Mouse (Mus musculus): ENCODE measurements at regions not wholly inside any gene's neighbourhood (a gene's known extent, or its start where the extent isn't known, plus 50 kb on each side); places are given as distances from the start of the nearest gene placed in this dataset.

DNA sequence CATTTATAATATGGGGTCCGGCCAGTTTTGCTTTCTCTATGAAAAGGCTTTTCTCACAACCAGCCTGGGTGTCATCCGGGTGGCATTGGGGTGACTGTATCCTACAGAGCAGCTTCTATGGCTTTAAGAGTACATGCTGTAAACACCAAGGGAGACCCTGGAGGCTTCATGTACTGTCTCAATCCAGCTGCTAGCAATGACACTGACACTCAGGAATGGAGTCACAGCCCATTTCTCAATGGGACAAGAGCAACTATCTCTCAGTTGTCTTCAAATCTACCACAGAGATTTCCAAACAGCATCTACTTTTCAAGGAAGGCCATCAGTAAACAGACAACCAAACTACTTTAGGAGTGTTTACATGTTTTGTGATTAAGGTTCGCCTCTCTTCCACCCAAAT, 397.5 kb downstream of the Adamts20 start:
- DNase-seq (ENCODE audit: low spot score in 2 of 2): no peak

DNA sequence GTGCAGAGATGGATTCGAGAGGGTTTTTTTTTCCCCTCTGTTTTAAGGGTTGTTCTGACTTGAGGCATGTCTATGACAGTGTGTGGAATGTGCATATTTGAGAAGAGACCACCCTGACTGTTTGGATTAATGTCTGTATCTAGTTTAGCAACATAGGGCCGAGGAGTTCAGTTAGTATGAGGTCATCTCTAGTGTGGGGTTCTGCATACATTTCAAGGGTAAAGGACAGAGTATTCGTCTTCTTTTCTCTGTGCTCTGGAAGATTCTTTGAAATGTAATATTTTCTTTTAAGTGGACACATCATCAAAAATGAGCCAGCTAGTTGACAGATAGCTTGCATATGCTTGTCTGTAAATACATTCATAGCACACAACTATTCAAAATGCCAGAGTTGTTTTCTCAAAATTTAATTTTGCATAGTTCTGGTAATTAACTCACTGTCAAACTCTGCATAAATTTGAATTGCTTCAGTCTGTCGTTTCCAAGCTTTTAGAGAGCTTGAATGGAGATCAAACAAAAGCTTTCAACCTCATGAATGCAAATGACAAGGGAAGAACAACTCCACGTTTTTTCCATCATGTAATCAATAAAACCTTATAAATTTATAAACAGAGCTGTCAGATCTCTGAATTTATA, 415.5 kb downstream of the Adamts20 start:
- no peak for DNase-seq (ENCODE audit: low spot score in 2 of 2)

DNA sequence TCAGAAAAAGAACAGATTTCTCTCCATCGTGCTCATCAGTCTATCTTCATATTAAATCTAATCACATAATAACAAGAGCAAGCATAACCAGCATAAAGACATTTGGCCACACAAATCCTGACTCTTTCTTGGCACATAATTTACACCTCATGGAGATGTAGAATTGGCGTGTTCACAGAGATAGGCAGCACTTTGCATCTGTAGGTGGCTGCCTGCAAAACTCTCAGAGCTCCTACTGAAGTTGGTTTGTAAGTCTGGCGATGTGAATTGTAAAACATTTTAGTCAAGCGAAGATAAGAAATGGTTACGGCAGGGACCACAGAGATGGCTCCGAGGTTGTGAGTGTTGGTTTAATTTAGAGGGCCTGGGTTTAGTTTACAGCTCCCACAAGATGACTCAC, 419.0 kb downstream of the Adamts20 start:
- no peak for DNase-seq (ENCODE audit: low spot score in 2 of 2)

DNA sequence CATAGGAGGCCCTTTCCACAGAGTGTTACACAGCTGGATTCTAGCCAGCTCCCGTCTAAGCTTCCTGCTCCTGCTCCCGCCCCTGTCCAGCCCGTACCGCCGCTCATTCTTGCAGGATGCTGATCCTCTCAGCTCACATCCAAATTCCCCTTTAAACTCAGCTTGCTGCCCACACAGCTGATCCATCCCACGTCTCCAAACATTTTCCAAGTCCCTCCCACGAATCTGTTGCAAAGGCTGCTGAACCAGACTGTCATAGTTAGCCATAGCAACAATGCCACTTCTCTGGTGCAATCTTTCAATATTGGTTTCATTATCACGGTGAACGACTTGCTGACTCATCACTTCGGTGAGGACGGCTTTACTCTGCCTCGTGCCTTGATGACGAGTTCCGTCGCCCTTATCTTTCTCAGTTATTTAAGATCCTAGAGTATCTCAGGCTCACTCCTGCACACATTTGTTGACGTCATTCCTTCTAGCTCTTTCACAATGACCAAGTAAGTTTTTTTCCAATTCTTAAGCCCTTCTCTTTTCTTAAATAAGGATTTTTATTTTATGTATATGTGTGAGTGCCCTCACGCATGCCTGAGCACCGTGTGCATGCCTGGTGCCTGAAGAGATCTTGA, 420.0 kb downstream of the Adamts20 start:
- DNase-seq (ENCODE audit: low spot score in 2 of 2): no peak

DNA sequence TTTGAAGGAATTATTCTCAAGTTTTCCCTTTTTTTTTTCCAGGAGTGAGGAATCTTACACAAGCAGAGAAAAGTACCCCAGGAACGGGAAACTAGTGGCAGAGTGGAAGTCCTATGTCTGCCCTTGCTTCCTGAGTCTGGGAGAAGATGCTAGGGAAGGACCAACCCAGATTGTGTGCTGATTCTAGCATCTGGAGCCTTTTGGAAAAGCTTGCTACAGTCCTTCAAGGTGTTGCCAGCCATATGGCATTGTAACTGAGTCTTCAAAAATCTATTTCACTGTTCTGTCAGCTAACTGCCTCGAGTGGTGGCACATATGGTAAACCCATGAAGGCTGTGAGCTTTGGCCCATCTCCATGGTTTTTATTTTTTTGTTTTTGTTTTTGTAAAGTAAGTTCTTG, 432.3 kb downstream of the Adamts20 start:
- DNase-seq (ENCODE audit: low spot score in 2 of 2): no peak

DNA sequence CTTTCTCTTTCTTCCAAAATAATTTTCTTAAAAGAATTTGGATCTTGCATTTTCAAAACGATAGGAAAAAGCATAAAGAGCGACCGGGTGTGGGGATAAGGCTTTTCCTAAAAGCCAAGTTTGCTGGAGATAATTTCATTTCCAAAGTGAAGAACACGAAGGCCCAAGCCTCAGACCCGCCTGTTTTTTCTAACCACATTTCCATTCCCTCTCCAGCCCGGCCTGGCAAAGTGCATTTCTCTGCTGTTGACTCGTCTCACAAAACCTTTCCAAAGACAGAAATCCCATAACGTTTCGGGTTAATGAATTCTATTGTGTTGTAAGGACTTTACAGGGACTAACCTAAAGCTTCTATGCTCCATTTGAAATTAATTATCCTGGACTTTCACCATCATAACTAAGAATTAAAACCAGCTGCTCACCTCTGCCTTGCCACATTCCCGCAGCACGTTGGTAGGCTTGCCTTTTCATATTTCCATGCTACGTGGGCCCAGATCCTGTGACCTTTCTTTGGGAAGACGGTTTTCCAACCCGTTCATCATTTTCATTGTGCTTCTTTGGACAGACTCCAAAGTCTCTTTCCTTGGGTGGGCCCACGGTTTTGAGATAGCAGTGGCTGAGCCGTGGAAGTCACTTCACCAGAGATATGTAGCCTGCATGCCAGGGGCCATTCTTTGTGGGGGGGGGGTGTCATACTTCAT, 430.5 kb upstream of the Prickle1 start:
- no peak for DNase-seq (ENCODE audit: low spot score in 2 of 2)

DNA sequence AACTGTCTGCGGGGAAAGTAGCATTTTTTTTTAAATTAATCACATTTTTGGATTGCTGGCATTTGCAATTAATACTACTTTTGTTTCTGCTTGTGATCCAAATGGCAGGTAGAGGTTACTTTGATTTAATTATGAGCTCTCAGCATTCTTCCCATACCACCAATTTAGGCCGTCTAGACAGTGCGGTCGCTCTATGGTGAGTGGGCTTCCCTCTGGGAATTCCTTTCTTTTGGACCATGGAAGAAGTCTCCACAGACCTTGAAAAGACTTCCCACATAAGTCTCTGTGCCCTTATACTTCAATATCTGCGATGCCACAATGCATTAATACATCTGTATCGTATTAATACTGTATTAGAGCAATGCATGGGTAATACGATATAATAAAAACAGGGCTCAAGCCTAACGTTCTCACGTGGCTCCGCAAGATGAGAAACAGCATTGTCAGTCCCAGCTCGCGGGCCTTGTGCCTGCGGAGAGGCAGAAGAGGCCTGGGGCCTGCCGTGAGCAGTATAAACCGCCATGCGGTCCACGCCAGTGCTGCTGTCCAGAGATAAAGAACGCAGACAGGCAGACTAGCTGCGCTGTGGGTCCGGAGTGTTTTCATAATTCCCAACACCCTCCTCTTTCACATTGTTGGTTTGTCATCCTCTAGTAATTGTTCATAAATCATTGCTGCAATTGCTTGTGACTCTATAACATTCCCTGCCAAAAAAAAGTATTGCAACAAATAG, 429.7 kb upstream of the Prickle1 start:
- DNase-seq (ENCODE audit: low spot score in 2 of 2): no peak

DNA sequence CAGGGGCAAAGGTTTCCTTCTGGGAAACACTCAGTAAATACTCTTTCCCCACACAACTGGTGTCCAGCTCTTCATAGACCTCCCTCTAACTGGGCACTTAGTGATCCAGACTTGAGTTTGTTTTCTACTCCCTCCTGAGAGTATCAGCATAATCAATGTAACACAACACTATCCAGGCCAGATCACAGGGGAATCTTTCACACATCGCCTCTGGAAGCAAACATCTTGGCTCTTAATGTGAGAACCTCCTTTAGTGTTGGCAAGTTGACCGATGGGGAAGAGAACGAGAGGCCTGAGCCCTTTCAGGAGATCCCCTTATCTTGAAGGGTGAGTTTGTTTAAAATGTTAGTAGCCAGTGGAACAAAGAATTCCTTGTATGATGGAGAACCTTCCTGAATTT, 429.1 kb upstream of the Prickle1 start:
- DNase-seq (ENCODE audit: low spot score in 2 of 2): no peak

DNA sequence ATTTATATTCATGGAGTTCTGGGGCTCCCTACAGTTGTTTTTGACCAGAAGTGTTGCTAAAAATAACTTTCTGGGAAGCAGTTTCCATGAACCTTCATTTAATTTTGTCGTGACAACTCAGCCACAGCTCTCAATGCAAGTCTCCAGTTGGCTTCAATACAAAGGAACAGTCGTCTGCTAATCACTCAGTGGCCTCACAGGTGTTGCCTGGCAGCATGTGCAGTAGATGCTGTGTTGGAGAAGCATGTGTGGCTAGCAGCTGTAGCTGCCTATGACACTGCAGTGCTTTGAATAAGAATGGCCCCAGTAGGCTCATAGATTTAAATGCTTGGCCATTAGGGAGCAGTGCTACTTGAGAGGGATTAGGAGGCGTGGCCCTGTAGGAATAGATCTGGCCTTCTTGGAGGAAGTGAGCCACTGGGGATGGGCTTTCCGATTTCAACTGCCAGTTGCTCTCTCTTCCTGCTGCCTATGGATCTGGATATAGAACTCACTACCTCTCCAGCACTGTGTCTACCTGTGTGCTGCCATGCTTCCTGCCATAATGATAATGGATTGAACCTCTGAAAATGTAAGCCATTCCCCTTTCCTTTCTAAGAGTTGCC, 428.5 kb upstream of the Prickle1 start:
- DNase-seq (ENCODE audit: low spot score in 2 of 2): no peak

DNA sequence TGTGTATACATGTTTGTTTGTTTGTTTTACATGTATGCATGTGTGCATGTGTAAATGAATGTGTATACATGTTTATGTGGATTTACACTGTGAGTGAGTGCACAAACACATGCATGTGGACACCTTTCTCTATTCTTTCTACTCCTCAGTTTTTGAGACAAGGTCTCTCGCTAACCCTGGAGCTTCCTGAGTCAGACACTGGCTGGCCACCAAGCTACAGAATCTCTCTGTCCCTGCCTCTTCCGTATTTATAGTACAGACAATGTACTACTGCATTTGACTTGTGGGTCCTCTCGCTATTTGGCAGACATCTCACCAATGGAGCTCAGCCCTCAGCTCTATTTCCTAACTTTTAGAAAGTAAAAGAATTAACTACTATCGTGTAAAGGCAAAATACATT, 427.8 kb upstream of the Prickle1 start:
- no peak for DNase-seq (ENCODE audit: low spot score in 2 of 2)

DNA sequence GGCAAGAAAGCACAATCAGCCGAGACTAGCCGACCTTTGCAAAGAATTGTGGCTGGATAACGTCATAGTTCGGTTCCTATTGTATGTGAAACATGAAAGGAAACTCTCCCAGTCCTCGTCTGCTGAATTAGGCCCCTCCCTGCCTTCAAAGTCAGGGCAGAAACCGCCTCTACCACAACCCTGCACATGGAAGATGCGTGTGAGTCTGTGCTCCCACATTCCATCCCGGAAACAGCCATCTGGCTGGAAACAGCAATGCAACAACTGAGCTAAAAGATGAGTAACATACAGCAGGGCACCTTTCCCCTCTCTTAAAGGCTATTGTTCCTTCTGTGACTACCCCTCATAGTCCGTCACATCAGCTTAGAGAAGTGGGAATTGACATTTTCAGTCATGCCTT, 422.1 kb upstream of the Prickle1 start:
- no peak for DNase-seq (ENCODE audit: low spot score in 2 of 2)

DNA sequence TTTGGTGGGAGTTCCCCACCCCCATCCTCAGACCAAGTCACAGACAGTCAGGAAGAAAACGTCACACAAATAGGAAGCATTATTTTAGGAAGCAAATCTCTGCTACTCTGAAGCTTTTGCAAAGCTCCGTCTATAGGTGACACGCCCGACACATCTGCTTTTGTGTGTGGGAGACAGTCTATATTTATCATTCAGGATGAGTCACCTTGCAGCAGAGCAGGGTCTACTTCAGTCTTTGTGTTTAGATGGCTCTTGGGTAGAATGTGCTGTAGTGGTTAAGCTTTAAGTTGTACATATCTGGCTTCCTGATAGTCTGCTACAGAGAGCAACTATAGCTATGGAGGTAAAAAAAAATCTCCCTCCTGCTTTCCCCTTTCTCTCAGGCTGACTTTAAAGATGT, 415.8 kb upstream of the Prickle1 start:
- DNase-seq (ENCODE audit: low spot score in 2 of 2): no peak

DNA sequence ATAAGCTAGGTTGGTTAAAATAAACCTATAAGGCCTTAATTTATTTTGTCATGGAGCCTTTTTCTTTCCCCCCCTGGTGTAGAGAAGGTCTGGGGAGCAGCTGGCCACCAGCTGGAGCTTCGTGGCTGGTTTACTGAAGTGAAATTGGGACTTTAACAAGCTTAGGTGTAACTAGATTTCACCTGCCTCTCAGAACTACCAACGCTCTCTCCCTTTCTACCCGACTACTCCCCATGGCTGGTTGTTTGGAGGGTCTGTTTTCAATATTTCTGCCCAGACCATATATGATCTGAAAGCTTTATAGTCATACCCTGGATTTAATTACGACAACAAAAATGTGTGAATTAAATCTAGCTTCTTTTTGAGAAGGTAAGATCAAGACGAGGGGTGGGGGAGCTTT, 410.4 kb upstream of the Prickle1 start:
- DNase-seq (ENCODE audit: low spot score in 2 of 2): no peak

DNA sequence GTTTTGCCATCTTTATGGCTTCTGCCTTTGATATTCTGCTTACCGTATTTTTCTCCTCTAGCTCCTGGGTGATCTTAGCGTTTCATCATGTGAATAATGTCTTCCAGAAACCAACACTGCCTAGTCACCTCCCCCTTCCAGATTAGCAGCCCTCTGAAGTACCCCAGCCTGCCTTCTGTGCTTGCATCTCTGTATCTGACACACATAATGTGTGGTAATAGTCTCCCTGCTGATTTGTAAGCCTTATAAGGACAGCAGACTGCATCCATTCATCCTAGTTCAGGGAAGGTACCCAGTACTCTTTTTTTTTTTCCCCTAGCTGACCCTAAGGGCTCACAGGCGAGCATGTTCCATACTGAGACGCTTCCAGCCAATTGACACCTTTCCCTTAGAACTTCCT, 409.2 kb upstream of the Prickle1 start:
- DNase-seq (ENCODE audit: low spot score in 2 of 2): no peak

DNA sequence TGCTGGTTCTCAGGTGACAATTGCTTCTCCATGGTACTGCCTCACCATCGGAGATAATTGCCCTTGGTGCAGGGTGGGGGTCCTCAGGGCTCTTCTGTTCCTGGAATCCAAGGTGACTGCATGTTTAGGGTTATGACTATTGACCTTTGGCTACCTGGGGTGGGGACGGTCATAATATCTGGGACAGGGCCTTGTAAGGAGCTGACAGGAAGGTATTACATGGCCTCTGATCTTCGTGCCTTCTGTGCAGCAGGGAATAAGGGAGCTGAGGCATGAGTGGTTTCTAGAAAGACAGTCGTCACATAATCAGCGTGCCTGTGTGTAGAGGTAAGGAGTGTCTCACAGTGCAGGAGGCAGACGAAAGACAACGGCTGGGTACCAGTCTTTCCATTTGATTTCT, 407.5 kb upstream of the Prickle1 start:
- DNase-seq (ENCODE audit: low spot score in 2 of 2): no peak

DNA sequence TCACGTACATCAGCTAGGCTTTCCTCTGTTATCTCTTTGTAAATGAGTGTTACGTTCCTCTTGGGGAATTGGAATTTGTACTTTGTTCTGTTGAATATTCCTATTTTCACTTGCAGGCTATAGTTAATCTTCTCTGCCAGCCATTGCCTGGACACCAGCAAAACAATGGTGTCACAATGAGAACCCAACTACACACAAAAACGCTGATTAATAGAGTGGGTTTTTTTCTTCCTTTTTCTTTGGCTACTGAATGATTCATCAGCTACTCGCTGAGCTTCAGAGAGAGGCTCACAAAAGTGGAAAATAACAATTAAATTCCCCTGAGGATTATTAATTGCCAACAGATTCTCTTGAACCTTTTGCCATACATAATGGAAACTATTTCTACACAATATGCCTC, 398.9 kb upstream of the Prickle1 start:
- DNase-seq (ENCODE audit: low spot score in 2 of 2): no peak

DNA sequence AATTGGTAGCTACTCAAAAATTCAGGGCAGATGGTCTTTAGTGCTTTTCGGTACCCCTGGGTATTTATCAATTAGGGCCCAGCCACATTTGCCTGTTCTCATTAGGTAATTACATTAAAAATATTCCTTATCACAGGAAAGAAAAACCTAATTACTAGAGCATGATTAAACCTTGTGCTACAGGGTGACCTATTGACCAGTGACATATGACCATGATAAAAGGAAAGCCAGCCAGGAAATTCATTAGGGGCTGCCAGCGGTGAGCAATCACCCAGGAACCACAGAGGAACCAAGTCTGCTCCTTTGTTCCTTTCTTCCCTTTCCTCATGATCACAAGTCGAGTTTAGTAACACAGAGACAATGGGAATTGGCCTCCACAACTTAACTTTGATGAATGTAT, 394.4 kb upstream of the Prickle1 start:
- DNase-seq (ENCODE audit: low spot score in 2 of 2): no peak

DNA sequence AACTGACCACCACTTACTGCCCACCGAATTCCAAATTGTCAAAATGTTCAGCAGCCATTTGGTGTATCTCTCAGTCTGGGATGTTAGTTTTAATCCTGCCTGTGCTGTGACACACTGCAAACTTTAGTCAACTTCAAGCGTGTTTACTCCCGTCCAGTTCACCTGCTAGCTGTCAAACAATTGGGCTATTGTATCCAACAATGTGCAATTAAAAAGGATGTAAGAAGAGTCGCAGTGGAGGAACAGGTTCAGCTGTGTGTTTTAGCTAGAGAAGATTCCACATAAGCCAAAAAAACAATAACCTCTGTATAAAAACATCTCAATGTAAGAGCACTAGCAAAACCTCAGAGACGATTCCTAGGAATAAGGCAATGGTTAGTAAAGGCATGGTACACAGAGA, 392.7 kb upstream of the Prickle1 start:
- no peak for DNase-seq (ENCODE audit: low spot score in 2 of 2)

DNA sequence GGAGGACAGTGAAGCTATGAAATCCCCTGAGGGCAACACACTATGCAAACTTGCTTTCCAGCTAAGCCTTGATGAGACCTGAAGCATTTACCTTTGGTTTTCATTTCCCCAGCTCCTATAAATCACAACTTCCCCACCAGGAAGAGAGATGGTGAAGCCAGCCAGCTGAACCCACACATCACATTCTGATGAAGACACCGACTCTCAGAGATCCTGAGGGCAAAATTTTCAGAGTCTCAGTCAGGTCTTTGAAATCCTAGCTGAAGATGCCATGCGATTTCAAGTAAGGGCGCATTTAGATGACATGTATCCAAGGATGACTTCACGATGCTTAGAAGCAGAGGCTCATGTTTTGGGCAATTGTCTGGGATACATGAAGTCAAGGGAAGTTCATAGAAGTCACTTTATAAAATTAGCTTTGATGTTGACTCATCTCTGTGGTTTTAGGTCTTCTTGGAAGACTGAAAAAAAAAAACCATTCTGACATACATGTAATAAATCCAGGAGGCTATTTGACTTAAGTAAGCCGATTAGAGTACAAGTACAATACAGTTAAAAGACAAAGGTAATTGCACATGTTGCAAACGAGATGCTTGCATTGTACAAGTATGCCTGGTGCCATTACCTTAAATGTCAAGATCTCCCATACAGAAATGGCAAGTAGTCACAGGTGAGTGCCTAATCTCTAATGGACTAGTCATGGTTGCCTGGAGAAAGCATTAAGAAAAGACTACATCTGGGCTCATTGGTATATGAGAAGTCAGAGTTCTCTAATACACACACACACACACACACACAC, 391.1 kb upstream of the Prickle1 start:
- DNase-seq (ENCODE audit: low spot score in 2 of 2): no peak

DNA sequence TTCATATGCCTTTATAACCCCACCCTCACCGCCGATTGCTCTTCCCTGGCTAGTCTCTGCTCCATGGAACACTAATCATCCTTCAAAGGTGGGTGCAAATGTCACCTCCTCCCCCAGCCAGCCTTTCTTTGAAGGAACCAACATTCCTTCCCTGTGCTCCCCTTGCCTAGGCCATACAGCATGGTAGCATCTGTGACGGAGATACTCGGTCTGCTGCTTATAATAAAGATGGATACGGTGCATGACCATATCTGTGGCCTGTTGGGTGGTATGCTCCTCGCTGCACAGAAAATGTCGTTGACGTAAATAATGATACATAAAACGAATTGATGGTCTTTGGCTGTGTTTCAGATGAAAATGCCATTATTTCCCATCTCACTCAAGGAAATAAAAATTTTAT, 386.4 kb upstream of the Prickle1 start:
- no peak for DNase-seq (ENCODE audit: low spot score in 2 of 2)

DNA sequence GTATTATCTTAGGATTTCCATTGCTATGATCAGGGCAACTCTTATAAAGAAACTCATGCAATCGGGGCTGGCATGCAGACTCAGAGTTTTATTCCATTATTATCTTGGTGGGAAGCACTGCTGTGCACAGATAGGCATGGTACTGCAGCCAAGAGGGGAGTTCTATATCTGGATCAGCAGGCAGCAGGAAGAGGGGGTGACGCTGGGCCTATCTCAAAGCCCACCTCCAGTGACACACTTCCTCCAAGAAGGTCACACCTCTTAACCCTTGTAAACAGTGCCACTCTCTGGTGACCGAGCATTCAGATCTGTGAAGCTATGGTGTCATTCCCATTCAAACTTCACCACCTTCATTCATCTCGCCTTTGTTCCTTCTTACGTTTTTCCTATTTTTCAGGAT, 381.8 kb upstream of the Prickle1 start:
- no peak for DNase-seq (ENCODE audit: low spot score in 2 of 2)

Data from adrenal gland, postnatal 4 days (tissue).